Mouse (Mus musculus) adrenal gland, postnatal 36 days (tissue): Measurements from ENCODE around the gene Cops7b. TPM values are rescaled to one million over a fixed set of nuclear protein-coding genes. Genes with fewer than 3 reads are reported as not detected.

Experiments
- DNase-seq, 2 experiments: peaks; one replicate each; pipeline ENCODE4 v3.0.0; 2021; ENCODE audit warnings: mixed read lengths in 1 of 2
- total RNA-seq, 2 experiments: library from RNA; stranded (reverse); gene quantifications; 2 replicates each; pipeline ENCODE4 v1.2.3; 2021

The Cops7b gene
- total RNA-seq, 2 experiments from 2014 or later: 12.7 to 13.0 TPM

DNA sequence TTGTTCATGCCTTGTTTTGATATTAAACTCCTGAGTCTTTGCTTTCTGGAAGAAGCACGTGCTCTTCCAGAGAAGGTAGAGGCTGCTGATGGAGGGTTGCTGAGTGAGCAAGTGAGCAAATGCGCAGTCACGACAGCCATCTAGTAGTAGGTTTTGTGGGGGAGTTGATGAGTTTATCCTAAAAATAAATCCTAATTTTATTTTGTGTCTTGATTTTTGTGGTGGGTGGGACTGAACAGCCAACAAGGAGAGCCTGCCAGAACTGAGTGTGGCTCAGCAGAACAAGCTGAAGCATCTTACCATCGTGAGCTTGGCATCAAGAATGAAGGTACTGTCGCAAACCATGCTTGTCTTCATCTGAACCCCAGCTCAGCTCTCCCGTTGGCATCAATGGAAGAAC lies 13.8 kb downstream of the Cops7b start:
- no peak for DNase-seq

DNA sequence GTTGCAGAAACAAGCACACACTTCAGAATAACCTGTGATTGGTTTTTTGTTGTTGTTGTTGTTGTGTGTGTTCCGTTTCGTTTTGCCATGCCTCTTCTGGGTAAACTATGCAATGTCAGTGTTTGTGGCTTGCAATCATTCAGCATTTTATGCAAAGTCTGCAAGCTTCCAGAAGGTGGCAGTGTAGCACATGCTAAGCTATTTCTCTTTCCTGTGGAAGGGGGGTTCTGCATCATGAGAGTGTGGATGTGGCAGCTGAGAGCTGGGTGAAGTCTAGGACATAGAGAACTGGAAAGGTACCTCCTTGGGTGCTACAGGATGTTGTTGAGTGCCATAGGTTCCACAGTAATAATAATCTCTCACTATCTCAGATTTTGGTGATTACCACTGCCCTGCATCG lies 15.8 kb downstream of the Cops7b start:
- no peak for DNase-seq

DNA sequence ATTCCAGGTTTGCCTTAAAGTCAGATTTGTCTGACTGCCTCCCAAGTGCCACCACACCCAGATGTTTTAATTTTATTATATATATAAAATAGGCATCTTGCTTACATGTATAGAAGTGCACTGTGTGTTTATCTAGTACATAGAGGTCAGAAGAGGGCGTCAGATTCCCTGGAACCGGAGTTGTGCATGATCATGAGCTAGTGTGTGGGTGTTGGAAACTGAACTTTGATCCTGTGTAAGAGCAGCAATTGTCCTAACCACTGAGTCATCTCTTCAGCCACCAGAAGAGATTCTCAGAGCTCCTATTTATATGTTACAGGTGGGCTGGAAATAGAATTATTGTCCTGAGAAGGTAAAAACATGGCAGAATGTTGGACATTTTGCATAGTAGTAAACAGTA lies 17.4 kb downstream of the Cops7b start:
- DNase-seq: no peak

DNA sequence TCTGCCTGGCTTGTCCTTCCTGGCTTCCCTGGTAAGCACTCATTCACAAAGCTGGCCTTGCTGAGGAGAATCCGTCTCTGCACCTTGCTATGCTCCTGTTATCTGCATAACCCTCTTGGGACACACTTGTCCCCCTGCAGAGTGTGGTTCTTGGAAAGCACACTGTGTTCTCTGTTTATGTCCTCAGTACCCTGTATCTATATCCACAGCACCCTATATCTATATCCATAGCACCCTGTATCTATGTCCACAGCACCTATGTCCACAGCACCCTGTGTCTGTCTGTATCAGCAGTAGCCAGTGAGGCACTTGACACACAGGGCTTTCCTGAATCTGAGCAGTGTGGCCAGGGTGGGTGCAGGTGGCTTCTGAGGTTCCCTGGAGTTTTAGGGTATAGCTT lies 28.2 kb downstream of the Cops7b start:
- no peak for DNase-seq

DNA sequence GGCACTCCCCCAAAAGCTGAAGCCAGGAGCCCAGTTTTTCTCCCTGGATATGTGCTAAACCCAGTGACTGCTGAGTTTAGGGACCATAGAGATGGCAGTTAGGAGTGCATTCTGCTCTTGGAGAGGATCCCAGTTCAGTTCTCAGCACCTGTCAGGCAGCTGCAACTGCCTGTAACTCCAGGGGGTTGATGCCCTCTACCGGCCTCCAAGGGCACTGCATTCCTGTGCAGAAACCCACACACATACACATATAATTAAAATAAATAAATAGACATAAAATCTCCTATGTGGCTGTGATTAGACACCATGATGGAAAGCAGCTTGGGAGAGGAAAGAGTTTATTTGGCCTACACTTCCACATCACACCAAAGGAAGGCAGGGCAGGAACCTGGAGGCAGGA lies 29.4 kb downstream of the Cops7b start:
- DNase-seq: no peak

DNA sequence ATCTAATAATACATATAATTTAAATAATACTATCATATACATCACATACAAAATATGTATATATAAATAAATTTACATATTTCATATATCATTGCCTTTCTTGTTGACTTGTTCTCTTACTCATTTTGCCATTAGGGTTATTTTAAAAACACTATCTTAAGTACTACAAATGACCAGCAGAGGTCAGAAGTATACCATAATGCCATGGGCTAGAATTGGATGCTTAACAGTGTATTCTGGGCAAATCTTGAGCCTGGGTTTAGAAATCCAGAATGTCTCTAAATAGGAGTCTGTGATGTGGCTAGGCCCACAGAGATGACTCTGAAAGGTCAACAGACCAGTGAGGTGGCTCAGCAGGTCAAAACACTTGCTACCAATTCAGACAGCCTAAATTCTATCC lies 31.6 kb downstream of the Cops7b start:
- no peak for DNase-seq

DNA sequence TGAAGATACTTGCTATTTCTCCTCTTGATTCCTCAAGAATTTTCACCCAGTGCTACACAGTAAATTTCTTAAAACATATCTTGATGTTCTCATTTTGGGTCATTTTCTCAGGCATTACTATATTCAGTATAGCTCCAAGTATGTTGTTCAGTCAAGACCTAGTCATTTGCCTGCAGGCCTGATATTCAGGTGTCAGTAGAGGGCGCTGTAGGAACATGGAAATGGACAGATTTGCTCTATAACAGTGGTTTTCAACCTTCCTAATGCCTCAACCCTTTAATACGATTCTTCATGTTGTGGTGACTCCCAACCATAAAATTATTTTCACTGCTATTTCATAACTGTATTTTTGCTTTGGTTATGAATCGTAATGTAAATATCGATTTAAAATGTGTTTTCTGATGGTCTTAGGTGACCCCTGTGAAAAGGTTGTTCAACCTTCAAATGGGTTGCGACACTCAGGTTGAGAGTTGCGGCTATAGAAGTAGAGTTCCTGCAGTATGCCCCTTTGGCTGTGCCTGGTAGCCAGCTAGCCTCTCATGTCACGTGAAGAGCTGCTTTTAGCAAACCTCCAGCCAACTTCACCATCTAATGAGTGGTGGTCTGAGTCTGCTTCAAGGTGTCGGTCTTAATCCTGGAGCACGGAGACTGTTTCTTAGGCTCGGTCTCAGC lies 35.9 kb downstream of the Cops7b start:
- DNase-seq: peak; percentile 77 to 78

DNA sequence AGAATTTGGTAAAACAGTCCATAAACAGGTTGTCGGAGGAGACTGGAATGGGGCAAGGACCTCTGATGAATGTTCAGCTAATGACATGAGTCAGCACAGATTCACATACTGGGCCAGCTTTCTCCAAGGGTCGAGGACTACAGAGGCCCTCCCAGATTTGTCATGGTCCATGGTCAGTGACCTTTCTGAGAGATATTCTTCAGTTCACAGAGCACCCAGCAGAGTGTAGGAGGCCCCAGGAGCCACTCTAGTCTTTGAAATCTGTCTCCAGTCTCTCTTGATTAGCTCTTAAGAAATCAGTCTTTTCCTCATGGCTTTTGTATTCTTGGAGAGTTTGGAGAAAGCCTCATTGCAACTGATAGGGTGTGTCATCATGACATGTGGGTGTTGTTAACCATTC lies 39.6 kb downstream of the Cops7b start:
- DNase-seq: peak; percentile 40 to 57

DNA sequence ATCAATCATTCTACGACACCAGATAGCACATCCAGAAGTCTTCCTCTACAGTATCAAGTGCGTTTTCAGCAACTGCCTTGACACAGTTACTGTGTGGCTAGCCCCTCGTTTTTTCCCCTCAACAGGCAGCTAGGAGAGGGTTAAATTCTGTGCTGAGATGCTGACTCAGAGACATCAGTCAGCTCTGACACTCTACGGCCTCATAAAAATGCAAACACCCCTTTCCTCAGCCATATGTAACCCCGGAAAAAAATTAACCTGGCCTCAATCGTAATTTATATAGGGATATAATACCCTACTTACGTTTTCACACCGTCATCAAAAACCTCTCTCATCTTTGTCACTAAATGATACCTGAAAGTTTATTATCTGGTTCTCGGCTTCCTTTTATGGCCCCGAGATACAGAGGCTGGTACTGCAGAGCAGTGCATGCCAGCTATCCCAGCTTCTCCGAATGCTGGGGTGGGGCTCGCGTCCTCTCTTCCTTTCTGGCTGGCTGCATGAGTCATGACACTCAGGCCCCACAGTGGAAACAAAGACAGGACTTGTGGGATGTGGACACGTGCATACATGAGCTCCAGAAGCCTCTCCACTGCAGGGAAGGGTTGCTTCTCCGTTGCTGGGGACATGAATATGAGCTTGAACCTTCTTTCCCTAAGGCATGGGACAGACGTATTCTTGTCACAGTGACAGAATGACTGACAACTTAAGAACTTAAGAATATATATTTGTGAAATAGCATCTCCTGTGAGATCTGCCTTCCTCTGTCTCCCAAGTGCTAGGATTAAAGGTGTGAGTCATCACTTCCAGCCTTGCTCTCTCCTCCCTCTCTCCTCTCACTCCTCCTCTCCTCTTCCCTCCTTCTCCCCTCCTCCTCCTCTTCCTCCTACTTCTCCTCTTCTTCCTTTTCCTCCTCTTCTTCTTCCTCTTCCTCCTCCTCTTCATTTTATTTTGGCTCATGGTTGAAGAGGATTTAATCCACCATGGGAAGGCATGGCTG lies 40.6 kb downstream of the Cops7b start:
- peak; percentile 36 to 45 for DNase-seq

DNA sequence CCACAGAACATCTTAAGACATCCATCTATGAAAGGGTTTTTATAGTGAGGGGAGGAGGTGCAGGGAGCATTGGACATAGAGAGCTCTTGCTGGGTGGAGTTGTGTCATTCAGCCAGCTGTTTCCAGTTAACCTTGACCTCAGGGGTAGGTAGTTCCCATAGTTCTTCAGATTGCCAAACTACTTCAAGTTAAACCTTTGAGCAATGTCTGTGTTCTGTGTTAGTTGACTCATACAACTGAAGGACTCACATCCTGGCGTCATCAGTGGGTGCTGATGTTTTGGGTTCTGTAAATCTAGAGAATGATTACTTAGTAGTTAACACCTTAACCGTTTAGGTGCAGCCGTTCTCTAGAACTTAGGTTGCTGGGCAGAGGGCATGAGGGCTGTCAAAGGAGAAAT lies 45.6 kb downstream of the Cops7b start:
- peak; percentile 27 to 40 for DNase-seq

DNA sequence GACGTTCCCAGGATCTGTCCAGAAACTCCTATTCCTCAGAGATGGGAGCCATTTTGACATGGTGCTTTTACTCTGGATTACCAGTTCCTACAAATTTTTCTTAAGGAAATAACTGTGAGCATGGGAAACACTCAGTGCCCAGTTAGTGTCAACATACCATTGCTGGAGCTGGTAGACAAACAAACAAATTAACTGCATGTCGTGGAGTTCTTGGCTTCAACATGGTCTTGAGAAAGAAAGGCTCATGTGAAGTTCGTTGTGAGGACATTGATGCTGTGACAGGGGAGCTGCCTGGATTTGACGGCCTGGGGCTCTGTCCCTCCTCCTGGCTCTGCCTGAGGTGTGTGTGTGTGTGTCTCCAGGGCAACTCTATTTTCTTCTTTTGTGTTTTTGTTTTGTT lies 47.2 kb downstream of the Cops7b start:
- DNase-seq: no peak

DNA sequence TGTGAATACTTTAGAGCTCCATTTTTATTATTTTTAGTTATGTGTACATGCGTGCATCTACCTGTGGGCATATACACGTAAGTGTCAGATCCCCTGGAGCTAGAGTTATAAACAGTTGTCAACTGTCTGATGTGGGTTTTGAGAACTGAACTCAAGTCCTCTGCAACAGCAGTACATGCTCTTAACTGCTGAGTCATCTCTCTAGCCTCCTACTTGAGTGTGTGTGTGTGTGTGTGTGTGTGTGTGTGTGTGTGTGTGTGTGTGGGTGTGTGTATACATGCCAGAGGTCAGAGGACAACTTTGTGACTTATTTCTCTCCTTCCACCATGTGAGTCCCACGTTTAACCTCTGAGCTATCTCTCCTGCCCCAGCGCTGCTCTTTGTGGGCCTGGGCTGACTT lies 47.8 kb downstream of the Cops7b start:
- DNase-seq: no peak

DNA sequence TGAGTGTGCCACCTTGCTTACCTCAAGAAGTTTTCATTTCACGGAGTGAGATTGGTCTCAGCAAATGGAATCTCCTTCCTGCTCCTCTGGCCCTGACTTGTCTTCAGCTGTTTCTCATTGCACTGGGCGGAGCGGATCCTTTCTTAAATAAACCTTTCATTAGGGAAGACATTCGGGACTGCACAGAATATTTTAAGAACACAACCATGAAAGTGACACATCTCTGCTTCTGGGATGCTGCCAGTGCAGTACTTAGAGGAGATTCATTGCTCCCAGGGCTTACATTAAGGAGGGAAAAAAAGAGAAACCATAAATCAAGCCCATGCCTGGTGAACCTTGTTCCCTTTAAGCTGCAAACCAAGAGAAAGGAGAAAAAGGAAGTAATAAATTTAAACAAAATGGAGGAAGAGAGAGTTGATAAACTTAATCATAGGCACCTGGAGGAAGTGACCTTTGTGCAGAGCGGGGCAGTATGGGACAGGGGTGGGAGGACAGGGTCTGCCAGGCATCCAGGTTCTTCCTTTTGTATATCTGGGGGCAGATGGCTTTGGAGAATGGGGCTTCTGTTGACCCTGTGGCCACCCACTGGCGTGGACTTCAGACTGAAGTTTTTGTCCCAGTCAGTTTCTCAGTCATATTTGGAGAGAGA lies 50.2 kb downstream of the Cops7b start:
- no peak for DNase-seq

DNA sequence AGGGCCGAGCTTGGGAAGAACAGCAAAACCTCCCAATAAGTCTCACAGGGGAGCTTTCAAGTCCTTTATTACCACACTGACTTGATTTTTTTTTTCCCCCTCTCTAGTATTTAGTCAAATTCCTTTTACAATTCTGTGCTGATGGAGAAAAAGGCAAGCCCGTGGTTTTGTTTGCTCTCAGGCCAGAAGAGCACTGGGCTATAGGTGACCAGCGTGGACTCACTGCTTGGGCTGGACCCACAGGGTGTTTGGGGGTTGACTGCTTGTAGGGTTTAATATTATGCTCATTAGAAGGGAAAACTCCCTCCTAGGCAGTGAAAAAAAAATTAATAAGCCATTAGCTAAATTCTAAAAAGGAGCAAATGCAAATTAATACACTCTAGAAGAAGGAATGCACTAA lies 50.7 kb downstream of the Cops7b start:
- DNase-seq: no peak

DNA sequence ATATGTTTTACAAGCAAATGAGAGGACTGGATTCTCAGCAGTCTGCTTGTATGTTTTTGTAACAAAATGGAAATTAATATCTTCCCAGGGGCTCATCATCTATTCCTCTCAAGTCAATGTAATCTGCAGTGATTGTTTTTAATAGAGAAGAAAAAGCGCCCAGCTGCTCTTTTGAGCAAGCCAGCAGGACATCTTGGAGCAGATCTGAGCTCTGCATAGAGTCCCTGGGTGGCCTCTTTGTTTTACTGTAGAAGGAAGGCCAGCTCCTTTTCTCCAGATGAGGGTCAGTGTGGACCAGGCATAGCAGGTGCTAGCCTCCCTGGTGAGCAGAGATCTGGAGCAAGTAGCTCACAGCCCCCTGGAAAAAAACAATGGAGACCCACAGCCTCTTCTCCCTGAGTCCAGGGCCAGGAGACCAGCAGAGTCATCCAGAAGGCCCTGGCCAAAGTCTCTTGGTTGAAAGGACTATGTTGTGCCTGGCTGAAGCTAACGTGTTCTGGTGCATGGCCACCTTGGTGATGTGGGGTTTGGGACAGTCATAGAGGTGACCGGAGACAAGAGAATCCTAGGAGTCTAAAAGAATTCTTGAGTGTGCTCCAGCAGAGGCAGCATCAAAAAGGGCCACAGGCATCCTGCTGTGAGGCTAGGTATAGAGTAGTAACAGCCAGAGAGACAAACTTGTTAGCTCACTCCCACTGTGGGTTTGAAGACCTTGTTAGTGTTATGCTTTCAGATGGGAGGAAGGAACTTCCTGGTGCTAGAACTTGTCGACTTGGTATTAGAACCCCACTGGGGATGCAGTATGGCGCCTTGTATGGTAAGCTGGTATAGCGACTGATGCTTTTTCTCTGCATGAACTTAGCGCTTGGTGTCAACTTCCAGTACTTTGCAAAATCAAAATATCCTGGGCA lies 51.4 kb downstream of the Cops7b start:
- no peak for DNase-seq

DNA sequence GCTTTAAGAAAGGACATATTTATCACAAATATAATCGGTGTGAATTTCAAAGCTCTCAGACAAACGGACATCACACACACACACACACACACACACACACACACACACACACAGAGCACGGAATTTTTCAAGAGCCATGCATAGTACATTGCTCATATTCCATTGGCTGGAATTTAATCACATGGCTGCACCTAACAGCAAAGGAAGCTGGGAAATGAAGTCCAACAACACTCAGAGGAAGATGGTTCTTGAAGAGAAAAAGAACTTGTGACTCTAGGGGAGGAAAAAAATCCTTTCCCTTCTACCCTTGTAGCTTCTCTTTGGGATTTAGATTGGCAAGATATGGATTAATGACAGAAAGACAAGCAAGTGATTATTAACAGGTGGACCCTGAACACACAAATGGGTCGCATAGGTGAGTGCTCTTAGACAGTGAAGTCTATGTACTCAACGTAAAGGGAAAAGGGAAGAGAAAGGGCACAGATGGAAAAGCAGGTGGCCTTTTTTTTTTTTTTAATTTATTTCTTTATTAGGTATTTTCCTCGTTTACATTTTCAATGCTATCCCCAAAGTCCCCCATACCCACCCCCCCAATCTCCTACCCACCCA lies 52.2 kb downstream of the Cops7b start:
- DNase-seq: peak in 1 of 2 experiments; percentile 12

DNA sequence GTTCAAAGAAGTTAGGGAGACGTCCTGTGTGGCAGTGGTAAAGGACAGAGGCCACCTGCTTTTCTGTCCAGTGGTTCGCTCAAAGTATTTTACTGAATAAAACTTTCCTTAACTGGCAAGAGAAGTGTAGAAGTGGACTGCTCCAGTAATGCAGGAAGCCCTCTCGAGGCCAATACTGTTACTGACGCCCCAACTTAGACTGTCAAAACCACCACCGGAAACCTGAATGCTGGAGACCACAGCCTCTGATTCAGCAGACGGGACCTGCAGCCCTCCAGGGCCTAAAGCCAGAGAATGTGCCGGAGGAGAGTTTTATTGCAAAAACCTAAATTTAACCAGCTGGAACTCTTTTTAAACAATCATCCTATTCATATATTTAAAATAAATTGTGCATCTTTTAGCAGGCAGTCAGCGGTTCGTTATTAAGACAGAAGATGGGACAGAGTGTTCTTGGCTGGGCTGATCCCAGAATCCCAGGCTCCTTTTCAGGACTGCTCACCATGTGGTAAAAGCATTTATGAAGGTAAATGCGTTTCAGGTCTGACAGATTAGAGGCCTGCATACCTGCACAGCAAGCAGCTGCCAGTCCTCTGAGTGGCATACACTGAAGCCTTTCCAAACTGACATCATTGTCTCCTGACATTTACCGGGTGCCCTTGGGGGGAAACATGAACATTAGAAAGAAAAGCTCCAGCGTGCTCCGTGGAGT lies 60.6 kb downstream of the Cops7b start:
- no peak for DNase-seq

DNA sequence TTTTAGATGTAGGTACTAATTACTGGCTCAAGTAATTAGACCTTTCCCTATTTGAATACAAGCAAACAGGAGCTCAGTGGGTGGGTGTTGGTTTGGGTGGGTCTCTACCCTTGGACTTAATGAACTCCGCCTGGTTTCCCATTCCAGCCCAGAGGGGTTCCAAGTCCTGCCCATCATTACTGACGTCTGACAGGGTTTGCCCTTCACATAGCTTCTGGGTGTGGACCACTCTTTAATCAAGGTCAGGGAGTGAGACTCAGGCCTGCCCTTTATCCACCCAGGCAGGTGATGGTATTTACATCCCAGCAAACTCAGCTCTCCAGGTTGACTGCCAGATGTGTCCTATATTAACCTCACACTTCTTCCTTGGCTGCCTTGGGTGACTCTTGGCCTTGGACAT lies 64.8 kb downstream of the Cops7b start:
- no peak for DNase-seq

DNA sequence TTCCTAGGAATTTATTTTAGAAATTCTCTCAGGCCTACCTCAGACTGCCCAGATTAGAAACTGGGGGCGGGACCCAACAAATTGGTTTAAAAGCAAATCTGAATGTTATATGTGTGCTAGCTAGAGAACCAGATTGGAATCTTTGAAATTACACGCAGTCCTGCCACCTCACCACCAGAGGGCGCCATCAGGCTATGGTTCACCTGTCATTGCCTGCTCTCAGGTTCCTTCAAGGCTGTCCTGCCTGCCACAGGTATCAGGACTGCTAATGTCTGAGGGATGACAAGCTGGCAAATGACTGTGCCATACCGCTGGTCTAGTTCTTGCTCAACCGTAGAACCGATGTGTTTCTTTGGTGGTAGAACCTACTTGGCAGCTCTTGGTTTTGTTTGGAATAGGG lies 67.6 kb downstream of the Cops7b start:
- DNase-seq: peak; percentile 71 to 73

DNA sequence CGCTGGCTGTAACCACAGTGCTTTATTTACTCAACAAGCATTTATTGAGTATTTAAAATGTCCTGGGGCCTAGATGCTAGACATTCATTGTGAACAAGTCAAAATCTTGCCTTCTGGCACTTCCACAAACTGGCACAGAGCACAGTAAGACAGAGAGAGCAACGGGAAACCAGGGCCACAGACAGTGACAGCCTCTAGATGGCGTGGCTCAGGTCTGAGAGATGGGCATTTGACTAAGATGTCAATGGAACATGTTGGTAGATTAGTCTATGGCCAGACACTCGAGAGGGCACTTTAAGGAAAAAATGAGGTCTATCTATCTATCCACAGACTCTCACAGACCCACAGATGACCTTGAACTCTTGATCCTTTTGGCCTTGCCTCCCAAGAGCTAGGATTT lies 70.0 kb downstream of the Cops7b start:
- peak; percentile 8 to 10 for DNase-seq

DNA sequence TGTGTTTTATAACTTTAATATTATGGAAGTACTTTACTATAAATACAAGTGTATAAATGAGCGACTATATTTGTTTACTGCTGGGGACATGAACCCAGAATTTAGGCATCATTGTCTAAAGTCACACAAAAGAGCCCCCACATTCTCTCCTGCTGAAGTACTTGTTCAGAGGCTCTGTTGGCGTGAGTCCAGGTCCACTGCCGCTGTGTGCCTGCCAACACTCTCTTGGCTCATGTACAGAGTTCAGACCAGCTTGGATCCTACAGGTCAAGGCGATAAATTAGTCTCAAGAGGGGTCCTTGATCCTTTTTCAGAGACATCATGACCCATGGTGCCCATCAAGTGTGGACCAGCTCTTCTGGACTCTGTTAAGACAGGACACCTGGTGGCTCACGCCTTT lies 74.4 kb downstream of the Cops7b start:
- peak; percentile 64 for DNase-seq
